Mouse (Mus musculus): ENCODE measurements at regions not wholly inside any gene's neighbourhood (a gene's known extent, or its start where the extent isn't known, plus 50 kb on each side); places are given as distances from the start of the nearest gene placed in this dataset.
A peak's percentile ranks its signal among the peaks of the same experiment; 100 is the strongest.

- no peak for DNase-seq
Measured at GRCm38 (mm10) chr11:63402741-63403140, 274.0 kb downstream of the Pmp22 start.

DNA sequence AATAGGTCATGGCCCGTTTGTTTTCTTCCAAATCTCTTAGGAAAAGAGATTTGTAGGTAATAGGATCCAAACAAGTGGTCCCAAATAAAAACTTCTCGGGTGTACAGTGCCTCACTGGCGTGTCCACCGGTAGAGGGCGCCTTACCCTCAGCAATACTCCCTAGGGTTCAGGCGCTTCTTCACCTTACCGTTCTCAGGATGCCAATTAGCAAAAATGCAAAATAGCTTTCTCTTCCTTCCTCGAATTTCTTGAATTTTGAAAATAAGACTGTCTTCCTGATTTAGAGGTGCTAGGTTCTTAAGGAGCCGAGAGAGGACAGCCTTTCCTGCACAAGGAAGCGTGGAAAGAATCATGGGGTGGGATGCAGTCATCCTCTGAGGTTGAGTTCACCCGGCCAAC, 275.9 kb downstream of the Pmp22 start:
- DNase-seq = peak; percentile 34 to 65

DNA sequence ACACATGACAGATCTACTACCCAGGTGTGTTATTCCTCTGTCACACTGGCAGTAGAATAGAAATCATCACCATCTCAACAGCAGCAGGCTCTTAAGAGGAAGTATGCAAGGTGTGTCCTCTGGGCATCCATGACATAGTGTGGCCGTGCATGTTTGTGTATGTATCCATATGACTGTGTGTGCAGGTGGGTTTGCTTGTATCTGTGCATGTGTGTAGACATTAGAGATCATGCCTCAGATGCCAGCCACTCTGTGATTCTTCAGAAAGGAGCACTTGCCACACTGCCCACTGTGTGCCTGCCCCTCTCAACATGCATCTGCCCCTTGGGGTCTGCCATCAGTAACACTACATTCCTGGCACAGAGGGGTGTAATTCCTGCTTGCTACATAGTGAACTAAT, 280.6 kb downstream of the Pmp22 start:
- DNase-seq = no peak

DNA sequence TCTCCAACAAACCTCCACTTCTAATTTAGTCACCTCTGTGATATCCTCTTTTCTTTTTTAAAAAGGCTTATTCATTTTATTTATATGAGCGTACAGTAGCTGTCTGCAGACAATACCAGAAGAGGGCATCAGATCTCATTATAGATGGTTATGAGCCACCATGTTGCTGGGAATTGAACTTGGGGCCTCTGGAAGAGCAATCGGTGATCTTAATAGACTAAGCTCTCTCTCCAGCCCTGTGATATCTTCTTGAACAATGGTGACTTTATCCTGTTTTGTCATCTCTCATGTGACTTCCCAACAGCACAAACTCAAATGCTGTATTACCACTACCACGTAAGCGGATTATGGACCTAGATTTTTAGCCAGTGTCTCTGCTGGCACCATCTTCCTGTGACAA, 282.1 kb downstream of the Pmp22 start:
- DNase-seq = no peak

DNA sequence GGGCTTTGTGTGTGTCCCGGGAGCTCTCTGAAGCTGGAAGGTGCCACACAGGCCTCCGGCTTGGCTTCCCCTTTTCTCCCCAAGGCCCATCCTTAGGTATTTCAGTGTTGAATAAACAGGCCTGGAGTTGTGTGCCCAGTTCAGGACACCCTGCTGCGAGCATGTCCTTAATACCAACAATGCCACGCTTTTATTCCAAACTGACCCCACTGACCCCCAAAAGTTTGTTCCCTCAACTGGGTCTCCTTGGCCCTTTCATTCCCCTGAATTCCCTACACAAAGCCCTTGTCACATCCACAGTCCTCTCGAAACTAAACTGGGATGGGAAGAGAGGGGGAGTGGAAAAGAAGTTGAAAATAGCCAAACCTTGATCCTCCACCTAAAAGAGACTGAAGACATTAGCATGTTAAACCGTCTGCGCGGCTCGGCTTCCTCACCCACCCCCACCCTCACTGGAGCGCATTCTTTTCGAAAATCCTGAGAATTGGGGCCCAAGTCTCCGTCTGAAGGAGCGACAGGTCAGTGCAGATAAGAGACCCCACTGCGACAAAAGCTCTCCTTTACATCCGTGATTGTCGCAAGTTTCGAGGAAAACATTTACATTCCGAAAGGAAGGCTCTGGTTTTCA, 283.7 kb downstream of the Pmp22 start:
- DNase-seq = no peak

DNA sequence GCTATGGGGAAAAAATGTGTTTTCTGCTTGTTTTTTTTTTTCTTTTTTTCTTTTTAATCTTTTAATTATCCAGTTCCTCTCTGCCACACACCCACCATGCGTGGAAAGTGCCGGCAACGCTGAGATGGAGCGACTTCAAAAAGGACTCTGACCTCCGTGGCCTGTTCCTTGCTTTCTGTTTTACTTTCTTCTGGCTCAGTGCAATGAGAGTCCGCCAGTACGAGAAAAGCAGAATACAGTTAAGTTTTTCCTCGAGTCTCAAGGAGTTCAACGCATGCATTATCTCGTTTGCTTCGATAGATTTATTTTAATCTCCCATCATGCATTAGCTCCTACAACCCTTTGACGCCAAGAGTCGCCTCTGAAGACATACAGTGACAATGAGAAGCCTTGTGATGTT, 284.3 kb downstream of the Pmp22 start:
- DNase-seq = peak in 1 of 2 experiments; percentile 14

DNA sequence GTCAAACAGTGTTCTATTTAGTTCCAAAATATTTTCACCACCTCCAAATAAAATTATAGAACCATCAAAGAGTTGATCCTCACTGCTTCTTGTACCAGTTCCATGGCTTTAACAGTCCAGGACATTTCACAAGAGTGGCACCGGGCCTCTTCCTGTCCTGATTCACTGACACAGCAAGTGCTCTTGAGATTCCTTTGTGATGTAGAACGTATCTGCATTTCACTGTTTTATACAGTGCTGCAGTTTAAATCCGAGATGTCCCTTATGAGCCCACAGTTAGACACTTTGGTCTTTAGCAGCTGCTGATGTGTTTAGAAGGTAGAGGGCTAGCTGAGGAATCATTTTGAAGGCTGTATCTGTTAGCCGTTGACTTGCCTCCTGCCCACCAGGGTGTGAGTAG, 284.8 kb downstream of the Pmp22 start:
- no peak for DNase-seq

GRCm38 (mm10) chr11:63418042-63418776, 289.4 kb downstream of the Pmp22 start:
- DNase-seq = peak; percentile 27 to 51

- no peak for DNase-seq
Measured at GRCm38 (mm10) chr11:63420341-63420740, 291.6 kb downstream of the Pmp22 start.

- DNase-seq = no peak
Measured at GRCm38 (mm10) chr11:63422069-63422468, 293.3 kb downstream of the Pmp22 start.

GRCm38 (mm10) chr11:63424319-63424718, 295.5 kb downstream of the Pmp22 start:
- no peak for DNase-seq

DNA sequence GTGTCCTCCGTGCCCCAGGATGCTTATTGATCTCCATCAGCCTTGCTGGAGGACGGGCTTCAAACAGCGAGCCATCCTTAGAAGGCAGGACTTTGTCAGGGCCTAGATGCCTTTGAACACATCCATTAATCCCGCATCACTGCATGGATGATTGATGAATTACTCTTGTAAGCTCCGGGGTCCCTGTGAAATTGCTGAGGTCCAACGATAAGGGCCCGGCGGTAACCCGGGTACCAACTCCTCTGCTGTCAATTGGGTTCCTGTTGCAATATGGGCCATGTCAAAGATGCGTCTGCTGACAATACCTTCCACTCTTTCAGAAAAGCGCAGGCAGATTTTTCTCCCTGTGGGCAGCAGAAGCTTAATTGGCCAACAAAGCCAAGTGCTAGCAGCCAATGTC, 297.0 kb downstream of the Pmp22 start:
- no peak for DNase-seq

DNA sequence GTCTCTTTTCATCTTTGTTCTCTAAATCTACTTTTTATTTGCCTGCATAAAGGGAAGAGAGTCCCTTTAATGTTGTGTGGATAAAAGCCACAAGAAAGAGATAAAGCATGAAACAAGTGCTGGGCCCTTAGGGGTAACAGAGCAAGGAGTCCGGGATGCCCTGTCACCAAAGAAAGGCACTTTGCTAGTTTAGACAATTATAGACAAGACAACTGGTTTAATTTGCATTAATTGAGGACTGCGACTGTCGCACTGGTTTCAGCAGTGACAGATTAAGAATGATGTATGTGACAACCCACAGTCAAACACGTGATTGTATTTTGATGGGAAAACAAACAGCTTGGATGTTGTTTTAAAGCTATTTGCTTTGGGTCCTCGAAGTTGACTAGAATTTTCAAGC, 325.0 kb downstream of the Pmp22 start:
- no peak for DNase-seq

DNA sequence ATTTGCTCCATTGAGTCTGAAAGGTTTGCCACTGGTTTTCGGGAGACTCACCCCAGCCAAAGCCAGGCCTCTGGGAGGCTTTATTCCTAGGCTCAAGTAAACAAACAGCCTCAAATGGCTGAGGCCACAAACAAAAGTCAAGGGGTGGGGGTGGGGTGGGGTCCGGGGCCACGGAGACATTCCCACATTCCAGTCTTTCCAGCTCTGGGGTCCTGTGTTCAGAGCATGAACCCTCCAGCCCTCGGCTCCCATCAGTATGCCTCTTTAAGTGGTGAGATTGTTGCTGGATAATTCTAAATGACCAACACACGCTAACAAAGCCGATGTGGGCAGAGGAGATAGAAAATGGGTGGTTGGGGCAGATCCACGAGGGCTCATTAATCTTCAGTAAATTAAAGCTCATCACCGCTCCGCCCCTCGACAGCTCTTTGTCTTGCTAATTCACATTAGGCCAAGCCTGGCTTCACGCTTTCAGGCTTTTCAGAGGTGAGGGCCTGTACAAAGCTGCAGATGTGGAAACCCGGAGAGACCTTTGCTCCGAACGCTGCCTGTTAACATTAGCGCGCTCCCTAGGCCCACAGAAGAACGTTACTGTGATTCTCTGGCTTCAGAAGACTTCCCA, 326.2 kb downstream of the Pmp22 start:
- DNase-seq = no peak

DNA sequence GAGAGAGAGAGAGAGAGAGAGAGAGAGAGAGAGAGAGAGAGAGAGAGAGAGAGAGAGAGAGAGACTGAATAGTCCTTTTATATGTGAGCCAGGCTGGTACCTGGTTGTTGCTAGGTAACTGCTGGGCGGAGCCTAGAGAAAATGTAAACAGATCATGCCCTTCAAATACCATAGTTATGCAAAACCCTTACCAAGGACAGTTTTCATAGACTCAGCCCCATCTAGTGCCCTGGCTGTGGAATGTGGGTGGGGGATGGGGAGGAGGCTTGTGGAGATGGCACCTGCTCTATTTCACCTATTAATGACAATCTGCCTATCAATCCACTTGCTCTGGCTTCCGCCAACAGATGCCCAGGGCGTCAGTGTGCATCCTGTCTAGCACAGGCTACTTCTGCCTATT, 327.6 kb downstream of the Pmp22 start:
- DNase-seq = peak in 1 of 2 experiments; percentile 11

- DNase-seq = no peak
Measured at GRCm38 (mm10) chr11:63457250-63457649, 328.5 kb downstream of the Pmp22 start.

DNA sequence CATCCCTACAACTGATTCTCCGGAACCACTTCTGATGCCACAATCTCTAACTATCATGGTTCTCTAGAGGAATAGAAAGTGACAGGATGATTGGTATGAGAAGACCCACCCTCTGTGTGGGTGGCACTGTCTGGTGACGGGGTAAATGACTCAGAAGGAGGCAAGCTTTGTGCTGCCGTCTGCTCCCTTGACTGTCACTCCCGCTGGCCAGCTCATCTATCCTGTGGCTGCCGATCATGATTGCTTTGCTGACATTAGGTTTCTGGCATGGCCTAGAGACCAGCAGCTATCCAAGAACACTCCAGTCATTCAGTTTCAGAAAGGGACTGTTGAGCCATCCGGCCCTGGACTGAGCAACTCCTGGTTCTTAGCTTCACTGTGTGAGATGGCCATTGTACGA, 331.4 kb downstream of the Pmp22 start:
- DNase-seq = no peak

DNA sequence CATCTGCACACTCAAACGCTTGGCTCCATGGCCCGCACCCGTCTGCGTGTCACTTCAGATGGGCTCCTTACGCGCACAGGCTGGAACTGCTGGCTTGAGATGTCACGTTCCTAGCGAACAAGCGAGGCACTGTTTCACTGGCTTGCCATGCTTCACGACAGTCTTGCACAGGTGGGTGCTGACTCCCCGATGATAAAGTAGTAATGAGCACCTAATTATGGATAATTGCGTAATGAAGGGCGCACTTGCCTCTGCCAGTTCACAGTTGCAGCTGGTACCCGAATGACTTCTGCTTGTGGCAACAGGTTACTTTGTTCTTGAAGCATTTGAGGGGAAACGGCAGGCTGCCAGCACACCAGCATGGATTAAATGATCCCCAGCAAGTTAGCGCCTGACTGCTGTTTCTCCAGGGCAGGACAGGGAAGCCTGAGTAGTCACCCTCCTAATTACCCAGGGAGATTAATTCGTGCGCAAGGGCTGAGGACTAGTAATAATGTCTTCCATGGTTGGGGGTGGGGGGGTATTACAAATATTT, 335.1 kb downstream of the Pmp22 start:
- peak; percentile 13 to 43 for DNase-seq

DNA sequence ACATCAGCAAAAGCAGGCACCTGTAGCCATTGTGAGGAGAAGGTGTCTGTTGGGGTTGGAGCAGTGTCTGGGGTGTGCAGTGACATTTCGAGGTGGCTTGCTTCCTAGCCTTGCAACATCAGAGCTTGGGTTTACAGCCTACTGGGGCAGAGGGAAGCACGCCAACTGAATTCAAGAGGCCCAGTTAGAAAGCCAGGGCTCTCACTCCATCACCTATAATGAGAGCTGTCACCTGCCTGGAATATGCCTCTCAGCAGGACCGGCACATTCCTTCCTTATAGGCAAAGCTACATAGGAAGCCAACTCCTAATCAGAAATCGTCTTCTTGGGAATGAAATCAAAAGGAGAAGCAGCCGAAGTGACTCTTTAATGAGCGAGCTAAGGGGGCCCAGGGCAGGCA, 337.2 kb downstream of the Pmp22 start:
- DNase-seq = no peak

- no peak for DNase-seq
Measured at GRCm38 (mm10) chr11:63466541-63466940, 337.8 kb downstream of the Pmp22 start.

DNA sequence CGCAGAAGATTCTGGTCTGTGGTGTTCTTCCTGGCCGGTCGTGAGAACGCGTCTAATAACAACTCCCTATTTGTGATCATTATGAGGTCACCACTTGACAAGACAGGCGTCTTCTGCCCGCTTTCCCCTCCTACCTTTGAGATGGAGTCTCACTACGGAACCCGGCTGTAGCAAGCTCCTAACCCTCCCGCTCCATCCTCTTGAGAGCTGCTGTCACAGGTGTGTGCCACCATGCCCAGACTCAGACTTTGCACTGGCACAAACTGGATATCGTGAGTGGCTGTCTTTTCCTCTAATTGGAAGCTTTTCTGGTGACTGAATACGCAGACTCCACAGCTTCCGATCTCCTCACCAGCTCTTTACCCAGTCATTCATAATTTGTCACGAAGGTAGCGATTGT, 346.0 kb downstream of the Pmp22 start:
- DNase-seq = no peak

DNA sequence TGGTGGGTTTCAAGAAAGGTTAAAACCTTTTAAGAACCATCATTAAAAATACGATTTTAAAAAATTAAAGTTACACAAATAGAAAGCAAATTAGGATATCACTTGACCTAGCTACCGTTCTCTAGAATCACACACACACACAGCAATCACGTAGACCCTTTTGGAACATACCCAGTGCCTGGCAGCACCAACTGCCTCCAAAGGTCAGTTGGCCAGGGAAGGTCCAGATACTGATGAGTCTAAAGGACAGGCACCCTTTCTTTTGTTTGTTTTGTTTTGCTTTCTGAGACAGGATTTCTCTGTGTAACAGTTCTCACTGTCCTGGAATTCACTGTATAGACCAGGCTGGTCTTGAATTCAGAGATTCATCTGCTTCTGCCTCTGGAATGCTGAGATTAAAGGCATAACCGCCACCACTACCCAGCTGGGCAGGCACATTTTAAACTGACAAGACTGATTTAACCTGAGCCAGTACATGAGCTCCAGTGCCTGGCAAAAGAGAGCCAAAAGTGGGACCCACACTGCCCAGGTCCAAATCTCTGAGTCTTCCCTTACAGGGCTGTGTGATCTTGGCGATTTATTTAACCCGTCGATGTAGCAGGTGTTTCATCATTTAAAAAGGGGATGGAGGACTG, 353.0 kb downstream of the Pmp22 start:
- DNase-seq = peak; percentile 33 to 38

DNA sequence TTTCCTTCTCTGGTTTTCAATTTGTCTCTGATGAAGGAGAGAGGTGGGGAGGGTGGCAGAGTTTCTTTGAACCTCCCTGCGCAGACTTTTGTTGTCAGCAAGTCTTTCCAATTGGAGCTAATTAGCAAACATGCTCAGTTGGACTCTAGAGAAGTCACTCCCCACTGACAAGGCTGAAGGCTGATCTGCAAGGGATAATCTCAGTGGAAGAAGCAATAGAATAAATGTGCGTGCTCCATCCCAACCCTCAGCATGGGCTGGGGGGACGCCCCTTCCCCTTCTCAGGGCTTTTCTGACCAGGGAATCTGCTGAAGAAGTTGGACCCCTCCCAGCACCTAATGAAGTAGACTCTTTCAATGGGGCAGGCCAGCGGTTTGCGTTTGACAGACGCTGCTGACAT, 353.8 kb downstream of the Pmp22 start:
- DNase-seq = no peak

- DNase-seq = no peak
Measured at GRCm38 (mm10) chr11:63487203-63487602, 358.4 kb downstream of the Pmp22 start.

Measured in kidney, adult 8-10 months (tissue).